Mouse (Mus musculus) heart, embryonic 15.5 days (tissue): ENCODE measurements around the gene Zfp809. TPM values are rescaled to one million over a fixed set of nuclear protein-coding genes. Genes with fewer than 3 reads are reported as not detected.
"Not testable (repeated sequence)": the region's sequence is repeated elsewhere in the genome, so short reads cannot be mapped to it uniquely, and the experiment has no call there.

Source experiments
- ATAC-seq: fragments of 200-750 bp; cut with Nextera tagmentation; replicated peaks from 2 replicates; pipeline ENCODE4 v1.8.0; 2017; ENCODE audit warnings: low read depth, moderate TSS enrichment; ENCODE audit not compliant: insufficient number of reproducible peaks, insufficient read depth, low FRiP score
- H3K27ac ChIP-seq: fragments of 300-500 bp; sonication (generic); 2 replicates; pipeline ENCODE4 v1.5.1; 2015; ENCODE audit warnings: mild to moderate bottlenecking, inconsistent platforms
- H3K27me3 ChIP-seq: fragments of 300-500 bp; sonication (generic); 2 replicates; pipeline ENCODE4 v1.6.1; 2015; ENCODE audit warnings: inconsistent platforms
- H3K36me3 ChIP-seq: fragments of 300-500 bp; sonication (generic); 2 replicates; pipeline ENCODE4 v1.6.1; 2015; ENCODE audit warnings: mild to moderate bottlenecking, inconsistent platforms
- H3K4me1 ChIP-seq: fragments of 300-500 bp; sonication (generic); replicated peaks from 2 replicates; pipeline ENCODE4 v1.6.1; 2015; ENCODE audit warnings: inconsistent platforms
- H3K4me2 ChIP-seq: fragments of 300-500 bp; sonication (generic); 2 replicates; pipeline ENCODE4 v1.6.1; 2015; ENCODE audit warnings: inconsistent platforms, mild to moderate bottlenecking, moderate library complexity
- H3K4me3 ChIP-seq: fragments of 300-500 bp; sonication (generic); 2 replicates; pipeline ENCODE4 v1.5.1; 2015; ENCODE audit warnings: mild to moderate bottlenecking, inconsistent platforms
- H3K9ac ChIP-seq: fragments of 300-500 bp; sonication (generic); 2 replicates; pipeline ENCODE4 v1.6.1; 2015; ENCODE audit warnings: mild to moderate bottlenecking, inconsistent platforms
- H3K9me3 ChIP-seq: fragments of 300-500 bp; sonication (generic); replicated peaks from 2 replicates; pipeline ENCODE4 v1.6.1; 2016; ENCODE audit warnings: inconsistent platforms
- WGBS: fragments of 180-500 bp; shearing (Covaris S2); methylation state at CpG from one replicate; pipeline ENCODE4 v1.1.7; 2015; ENCODE audit warnings: mixed read lengths; 5-methylcytosine and 5-hydroxymethylcytosine counted together
- polyA plus RNA-seq: library from polyadenylated mRNA; unstranded; fragments of >200 nt; fragmentation: Nextera tagmentation; extraction: Ambion mirVana; gene quantifications from 2 replicates; pipeline ENCODE4 v1.2.1, GENCODE M21; 2015

The Zfp809 gene
- 17.8 and 22.1 TPM in 2 replicates for polyA plus RNA-seq

GRCm38 (mm10) chr9:22225581-22226388 lies at the start of gene Zfp809:
Gene Zfp809 (plus strand): TSS chr9:22225714.
- Histone ChIP-seq H3K27ac (peak within 1 kb of the TSS; percentile 99), H3K4me1 (peaks cover 5% of the 10 kb centered on the region; the same call in 1 of the 2 replicates), H3K9ac (peak within 1 kb of the TSS; percentile 92), H3K4me2 (peak within 1 kb of the TSS; percentile 76), H3K36me3 (no peaks in the 10 kb centered on the region), H3K9me3 (no peaks in the 10 kb centered on the region), H3K4me3 (peak within 1 kb of the TSS; percentile 81), H3K27me3 (no peaks in the 10 kb centered on the region)
- under 1% methylated on average over 35 of the region's 35 CpGs for WGBS
- peak; percentile 97 for ATAC-seq

GRCm38 (mm10) chr9:22188025-22188611 lies 37.4 kb upstream of the Zfp809 start, which contains the start of gene Zfp872:
Gene Zfp872 (plus strand): TSS chr9:22188090.
- Histone ChIP-seq H3K27ac (no peak within 1 kb of the TSS), H3K9me3 (0 out of 2 replicates have a peak, but pooled peaks cover 5% of the 10 kb centered on the region), H3K36me3 (no peaks in the 10 kb centered on the region), H3K27me3 (no peaks in the 10 kb centered on the region), H3K4me2 (peak within 1 kb of the TSS; percentile 82), H3K9ac (peak within 1 kb of the TSS; percentile 48; the same call in 1 of the 2 replicates), H3K4me3 (peak within 1 kb of the TSS; percentile 52), H3K4me1 (no peaks in the 10 kb centered on the region; the same call in 1 of the 2 replicates)
- ATAC-seq, result peak; percentile 73
- 12% methylated on average over 43 of the region's 43 CpGs for WGBS

GRCm38 (mm10) chr9:22196412-22196811 lies 29.1 kb upstream of the Zfp809 start:
- Histone ChIP-seq H3K9ac (no peak overlapping the region), H3K36me3 (no peaks in the 10 kb centered on the region), H3K9me3 (peaks cover 19% of the 10 kb centered on the region), H3K4me2 (no peak overlapping the region), H3K27me3 (no peaks in the 10 kb centered on the region), H3K4me1 (no peaks in the 10 kb centered on the region), H3K4me3 (no peak overlapping the region), H3K27ac (no peak overlapping the region)
- WGBS, result 24% methylated on average over 5 of the region's 5 CpGs
- ATAC-seq, result no peak

GRCm38 (mm10) chr9:22213785-22214194 lies 11.7 kb upstream of the Zfp809 start:
- Histone ChIP-seq H3K36me3 (no peaks in the 10 kb centered on the region), H3K9me3 (no peaks in the 10 kb centered on the region), H3K4me2 (no peak overlapping the region), H3K27me3 (no peaks in the 10 kb centered on the region), H3K4me3 (no peak overlapping the region), H3K27ac (no peak overlapping the region), H3K9ac (no peak overlapping the region), H3K4me1 (no peaks in the 10 kb centered on the region)
- no peak for ATAC-seq
- WGBS, result 46% methylated on average over 2 of the region's 2 CpGs

GRCm38 (mm10) chr9:22214549-22214948 lies 11.0 kb upstream of the Zfp809 start:
- no peaks in the 10 kb centered on the region for H3K27me3 ChIP-seq
- H3K4me1 ChIP-seq, result no peaks in the 10 kb centered on the region
- no peak overlapping the region for H3K4me2 ChIP-seq
- WGBS, result 74% methylated on average over 2 of the region's 2 CpGs
- H3K36me3 ChIP-seq, result no peaks in the 10 kb centered on the region
- no peak overlapping the region for H3K27ac ChIP-seq
- H3K9me3 ChIP-seq, result no peaks in the 10 kb centered on the region
- no peak overlapping the region for H3K9ac ChIP-seq
- no peak overlapping the region for H3K4me3 ChIP-seq
- ATAC-seq, result no peak

- Histone ChIP-seq H3K4me3 (no peak overlapping the region), H3K27ac (no peak overlapping the region), H3K36me3 (no peaks in the 10 kb centered on the region), H3K4me2 (no peak overlapping the region), H3K27me3 (no peaks in the 10 kb centered on the region), H3K4me1 (no peaks in the 10 kb centered on the region), H3K9me3 (no peaks in the 10 kb centered on the region), H3K9ac (no peak overlapping the region)
- ATAC-seq, result no peak
- 45% methylated on average over 3 of the region's 3 CpGs for WGBS
Measured at GRCm38 (mm10) chr9:22216705-22217104, 8.8 kb upstream of the Zfp809 start.

- WGBS, result 30% methylated on average over 7 of the region's 8 CpGs
- no peaks in the 10 kb centered on the region for H3K36me3 ChIP-seq
- no peaks in the 10 kb centered on the region for H3K27me3 ChIP-seq
- no peak overlapping the region for H3K4me3 ChIP-seq
- ATAC-seq, result no peak
- H3K27ac ChIP-seq, result no peak overlapping the region
- H3K9ac ChIP-seq, result no peak overlapping the region
- no peak overlapping the region for H3K4me2 ChIP-seq
- no peaks in the 10 kb centered on the region for H3K9me3 ChIP-seq
- no peaks in the 10 kb centered on the region for H3K4me1 ChIP-seq
Measured at GRCm38 (mm10) chr9:22217858-22218493, 7.5 kb upstream of the Zfp809 start.

GRCm38 (mm10) chr9:22224066-22224465 lies 1.4 kb upstream of the Zfp809 start:
- Histone ChIP-seq H3K9ac (no peak overlapping the region), H3K27me3 (no peaks in the 10 kb centered on the region), H3K4me3 (no peak overlapping the region), H3K9me3 (no peaks in the 10 kb centered on the region), H3K4me2 (no peak overlapping the region), H3K36me3 (no peaks in the 10 kb centered on the region), H3K4me1 (peaks cover 5% of the 10 kb centered on the region; the same call in 1 of the 2 replicates), H3K27ac (no peak overlapping the region)
- WGBS, result 97% methylated on average over 4 of the region's 4 CpGs
- ATAC-seq, result no peak

GRCm38 (mm10) chr9:22224536-22225503 lies 694 bp upstream of the Zfp809 start:
- H3K4me3 ChIP-seq, result peak overlapping the region; percentile 81
- no peaks in the 10 kb centered on the region for H3K27me3 ChIP-seq
- no peaks in the 10 kb centered on the region for H3K9me3 ChIP-seq
- WGBS, result 24% methylated on average over 17 of the region's 17 CpGs
- H3K27ac ChIP-seq, result peak overlapping the region; percentile 99
- ATAC-seq, result peak; percentile 3; the same call in 1 of the 2 replicates
- H3K36me3 ChIP-seq, result no peaks in the 10 kb centered on the region
- peaks cover 5% of the 10 kb centered on the region; the same call in 1 of the 2 replicates for H3K4me1 ChIP-seq
- 0 out of 2 replicates have a peak overlapping the region, but pooled peaks have one; percentile 92 for H3K9ac ChIP-seq
- peak overlapping the region; percentile 76 for H3K4me2 ChIP-seq

GRCm38 (mm10) chr9:22226389-22226673 lies 817 bp downstream of the Zfp809 start:
- H3K4me2 ChIP-seq, result peak overlapping the region; percentile 76
- H3K36me3 ChIP-seq, H3K27me3 ChIP-seq, H3K9ac ChIP-seq, ATAC-seq, H3K9me3 ChIP-seq, H3K4me1 ChIP-seq: not testable (repeated sequence)
- H3K27ac ChIP-seq, result peak overlapping the region; percentile 99
- H3K4me3 ChIP-seq, result peak overlapping the region; percentile 81
- WGBS, result 59% methylated on average over 7 of the region's 7 CpGs
